Mouse (Mus musculus) limb, embryonic 14.5 days (tissue): ENCODE data around the gene Pim1. TPM values are rescaled to one million over a fixed set of nuclear protein-coding genes. Genes with fewer than 3 reads are reported as not detected.
"Not testable (repeated sequence)": the region's sequence is repeated elsewhere in the genome, so short reads cannot be mapped to it uniquely, and the experiment has no call there.

ENCODE experiments used
- ATAC-seq: fragments of 200-750 bp; cut with Nextera tagmentation; 2 replicates; pipeline ENCODE4 v1.8.0; 2017; ENCODE audit warnings: low read depth, moderate number of reproducible peaks, moderate TSS enrichment; ENCODE audit not compliant: low FRiP score
- DNase-seq: peaks from one replicate; pipeline ENCODE4 v3.0.0-alpha.2; 2015; ENCODE audit warnings: low spot score
- H3K27ac ChIP-seq: fragments of 300-500 bp; sonication (generic); replicated peaks from 2 replicates; pipeline ENCODE4 v1.5.1; 2014; ENCODE audit warnings: low read depth, mild to moderate bottlenecking, low read length, moderate library complexity, mixed read lengths
- H3K27me3 ChIP-seq: fragments of 300-500 bp; sonication (generic); 2 replicates; pipeline ENCODE4 v1.6.1; 2014; ENCODE audit warnings: low read length, mixed read lengths; ENCODE audit not compliant: control insufficient read depth, insufficient read depth
- H3K36me3 ChIP-seq: fragments of 300-500 bp; sonication (generic); 2 replicates; pipeline ENCODE4 v1.6.1; 2014; ENCODE audit warnings: mild to moderate bottlenecking, low read length, moderate library complexity, mixed read lengths; ENCODE audit not compliant: control insufficient read depth, insufficient read depth
- H3K4me1 ChIP-seq: fragments of 300-500 bp; sonication (generic); 2 replicates; pipeline ENCODE4 v1.6.1; 2014; ENCODE audit warnings: antibody characterized with exemption, low read length, mixed read lengths; ENCODE audit not compliant: control insufficient read depth, insufficient read depth
- H3K4me2 ChIP-seq: fragments of 300-500 bp; sonication (generic); replicated peaks from 2 replicates; pipeline ENCODE4 v1.6.1; 2014; ENCODE audit warnings: low read depth, mild to moderate bottlenecking, low read length, moderate library complexity; ENCODE audit not compliant: severe bottlenecking
- H3K4me3 ChIP-seq: fragments of 300-500 bp; sonication (generic); replicated peaks from 2 replicates; pipeline ENCODE4 v1.5.1; 2014; ENCODE audit warnings: low read length
- H3K9ac ChIP-seq: fragments of 300-500 bp; sonication (generic); 2 replicates; pipeline ENCODE4 v1.6.1; 2014; ENCODE audit warnings: mild to moderate bottlenecking, low read depth, low read length, moderate library complexity; ENCODE audit not compliant: severe bottlenecking
- H3K9me3 ChIP-seq: fragments of 300-500 bp; sonication (generic); 2 replicates; pipeline ENCODE4 v1.6.1; 2016; ENCODE audit warnings: low read length; ENCODE audit not compliant: control insufficient read depth
- POLR2A ChIP-seq: fragments of 200-500 bp; IDR thresholded peaks from 2 replicates; pipeline ENCODE4 v1.8.0; 2012; ENCODE audit warnings: inconsistent platforms, mild to moderate bottlenecking, moderate library complexity, borderline replicate concordance; ENCODE audit not compliant: insufficient read depth, insufficient read length; ENCODE audit errors: extremely low read depth
- WGBS: fragments of 180-500 bp; shearing (Covaris S2); extraction: QIAGEN DNeasy Blood & Tissue Kit; methylation state at CpG from one replicate; pipeline ENCODE4 v1.1.7; 2014; 5-methylcytosine and 5-hydroxymethylcytosine counted together
- polyA plus RNA-seq, 2 experiments: library from polyadenylated mRNA; depleted of rRNA in 1 of 2; stranded (reverse) in 1 of 2; unstranded in 1 of 2; fragments of >200 nt; fragmentation: Nextera tagmentation in 1 of 2; extraction: Ambion mirVana in 1 of 2; gene quantifications; 2 replicates each; pipeline versions ENCODE4 v1.2.1 to v1.2.3; 2012 to 2014

The Pim1 gene
- polyA plus RNA-seq, 2 experiments = 15.7 to 18.4 TPM

GRCm38 (mm10) chr17:29447323-29447722, 43.2 kb upstream of the Pim1 start:
- 70% methylated on average over 3 of the region's 3 CpGs for WGBS
- peaks cover 13% of the 10 kb centered on the region for H3K4me1 ChIP-seq

DNA sequence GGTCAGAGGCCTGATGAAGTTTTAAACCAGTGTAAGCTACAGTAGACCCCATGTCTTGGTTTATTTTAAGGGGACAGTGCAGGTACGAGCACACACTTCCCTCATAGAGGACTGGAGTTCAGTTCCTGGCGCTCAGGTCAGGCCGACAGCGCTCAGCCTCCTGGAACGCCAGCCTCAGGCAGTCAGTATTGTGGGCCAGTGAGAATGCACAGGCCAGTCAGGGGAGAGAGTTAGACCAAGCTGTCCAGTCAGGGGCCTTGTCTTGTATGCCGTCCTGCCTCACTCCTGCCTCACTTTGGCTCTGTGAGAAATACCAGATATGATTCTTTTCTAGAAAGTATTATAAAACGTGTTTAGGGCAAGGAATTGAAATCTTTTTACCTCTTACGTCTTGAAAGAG, 42.5 kb upstream of the Pim1 start:
- Histone ChIP-seq H3K4me3 (no peak overlapping the region), H3K36me3 (no peaks in the 10 kb centered on the region), H3K4me1 (peaks cover 13% of the 10 kb centered on the region), H3K27ac (no peak overlapping the region), H3K27me3 (no peaks in the 10 kb centered on the region), H3K9ac (no peak overlapping the region), H3K4me2 (no peak overlapping the region), H3K9me3 (no peaks in the 10 kb centered on the region; the same call in 1 of the 2 replicates)
- ATAC-seq (no peak), DNase-seq (no peak)
- no peak for TF ChIP-seq POLR2A
- 40% methylated on average over 8 of the region's 8 CpGs for WGBS

More at GRCm38 (mm10) chr17:29447323-29447722, 43.2 kb upstream of the Pim1 start:
- Histone ChIP-seq H3K36me3 (no peaks in the 10 kb centered on the region), H3K4me2 (no peak overlapping the region), H3K9me3 (no peaks in the 10 kb centered on the region; the same call in 1 of the 2 replicates), H3K27ac (no peak overlapping the region), H3K27me3 (no peaks in the 10 kb centered on the region), H3K9ac (no peak overlapping the region), H3K4me3 (no peak overlapping the region)
- ATAC-seq = no peak
- no peak for DNase-seq
- TF ChIP-seq POLR2A = no peak

DNA sequence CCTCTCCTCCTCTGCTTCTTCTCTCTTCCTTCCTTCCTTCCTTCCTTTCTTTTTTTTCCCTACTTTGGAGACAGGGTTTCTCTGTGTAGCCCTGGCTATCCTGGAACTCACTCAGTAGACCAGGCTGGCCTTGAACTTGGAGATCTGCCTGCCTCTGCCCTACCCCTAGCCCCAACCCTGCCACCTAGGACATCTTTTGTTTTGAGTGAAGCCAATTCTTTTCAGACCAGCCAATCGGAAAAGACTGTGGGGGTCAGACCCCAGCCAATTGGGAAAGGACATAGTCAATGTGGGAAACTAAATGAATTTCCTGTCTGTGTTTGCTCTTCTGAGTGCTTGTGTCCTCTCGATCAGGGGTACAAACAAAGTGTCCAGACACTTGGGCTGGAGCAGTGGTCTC, 42.0 kb upstream of the Pim1 start:
- H3K27ac ChIP-seq = no peak overlapping the region
- ATAC-seq (no peak), DNase-seq (no peak)
- H3K4me3 ChIP-seq = no peak overlapping the region
- H3K36me3 ChIP-seq = no peaks in the 10 kb centered on the region
- TF ChIP-seq POLR2A = no peak
- no peaks in the 10 kb centered on the region; the same call in 1 of the 2 replicates for H3K9me3 ChIP-seq
- H3K9ac ChIP-seq = no peak overlapping the region
- H3K4me1 ChIP-seq = peaks cover 13% of the 10 kb centered on the region
- H3K27me3 ChIP-seq = no peaks in the 10 kb centered on the region
- WGBS = 65% methylated on average over 2 of the region's 2 CpGs
- no peak overlapping the region for H3K4me2 ChIP-seq

GRCm38 (mm10) chr17:29450899-29451840, 39.4 kb upstream of the Pim1 start:
- peak overlapping the region; percentile 44 for H3K4me2 ChIP-seq
- peak; percentile 49 for DNase-seq
- H3K4me1 ChIP-seq = peaks cover 13% of the 10 kb centered on the region
- WGBS = 3% methylated on average over 34 of the region's 34 CpGs
- no peak for TF ChIP-seq POLR2A
- no peaks in the 10 kb centered on the region for H3K27me3 ChIP-seq
- H3K9me3 ChIP-seq = no peaks in the 10 kb centered on the region; the same call in 1 of the 2 replicates
- ATAC-seq = peak; percentile 70
- H3K36me3 ChIP-seq = no peaks in the 10 kb centered on the region
- H3K9ac ChIP-seq = peak overlapping the region; percentile 45
- peak overlapping the region; percentile 19 for H3K4me3 ChIP-seq
- peak overlapping the region; percentile 62 for H3K27ac ChIP-seq

DNA sequence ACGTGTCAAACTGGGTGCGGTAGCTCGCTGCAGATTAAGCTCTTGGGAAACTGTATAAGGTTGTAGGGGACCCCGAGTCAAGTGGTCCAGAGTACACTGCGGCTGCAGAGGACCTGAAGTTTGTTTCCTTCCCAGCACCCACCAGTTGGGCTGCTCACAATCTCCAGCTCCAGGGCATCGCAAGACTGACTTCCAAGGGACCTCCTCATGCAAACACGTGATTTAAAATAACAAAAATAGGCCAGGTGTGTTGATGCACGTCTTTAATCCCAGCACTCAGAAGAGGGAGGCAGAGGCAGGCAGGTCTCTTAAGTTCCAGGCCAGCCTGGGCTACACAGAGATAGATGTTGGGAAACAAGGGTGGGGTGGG, 38.7 kb upstream of the Pim1 start:
- ATAC-seq = no peak
- WGBS = 39% methylated on average over 8 of the region's 8 CpGs
- H3K27me3 ChIP-seq = no peaks in the 10 kb centered on the region
- no peak for TF ChIP-seq POLR2A
- H3K27ac ChIP-seq = peak overlapping the region; percentile 62; the same call in 1 of the 2 replicates
- no peak overlapping the region for H3K9ac ChIP-seq
- no peak overlapping the region for H3K4me3 ChIP-seq
- peaks cover 13% of the 10 kb centered on the region for H3K4me1 ChIP-seq
- H3K4me2 ChIP-seq = peak overlapping the region; percentile 44; the same call in 1 of the 2 replicates
- H3K9me3 ChIP-seq = no peaks in the 10 kb centered on the region; the same call in 1 of the 2 replicates
- no peak for DNase-seq
- no peaks in the 10 kb centered on the region for H3K36me3 ChIP-seq

DNA sequence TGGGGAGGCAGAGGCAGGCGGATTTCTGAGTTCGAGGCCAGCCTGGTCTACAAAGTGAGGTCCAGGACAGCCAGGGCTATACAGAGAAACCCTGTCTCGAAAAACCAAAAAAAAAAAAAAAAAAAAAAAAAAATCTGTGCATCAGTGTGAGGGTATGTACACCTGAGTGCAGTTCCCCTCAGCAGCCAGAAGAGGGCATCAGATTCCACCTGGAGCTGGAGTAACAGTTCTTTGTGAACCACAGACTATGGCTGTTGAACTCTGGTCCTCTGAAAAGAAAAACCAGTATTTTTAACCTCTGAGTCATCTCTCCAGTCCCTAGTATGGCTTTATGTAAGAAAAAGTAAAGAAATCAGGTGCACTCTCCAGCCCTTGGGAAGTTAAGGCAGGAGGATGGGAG, 36.4 kb upstream of the Pim1 start:
- not testable (repeated sequence) for H3K4me3 ChIP-seq, H3K27ac ChIP-seq, ATAC-seq, H3K36me3 ChIP-seq, H3K9ac ChIP-seq, H3K27me3 ChIP-seq, H3K9me3 ChIP-seq, H3K4me2 ChIP-seq, DNase-seq
- peaks cover 34% of the 10 kb centered on the region for H3K4me1 ChIP-seq
- WGBS = 82% methylated on average over 2 of the region's 3 CpGs
